ENCODE assay signal across 16 mouse cellular contexts in genomic region chr1:36074968-36075367, GRCm38 (mm10). TPM values are rescaled to one million over a fixed set of nuclear protein-coding genes. Genes with fewer than 3 reads are reported as not detected.
DNase-seq lines count a peak whose midpoint lies in the region; ATAC-seq and TF ChIP-seq lines count a peak whose summit lies in the region.
"Had no signal": no experiment of that assay in that cellular context is flagged by ENCODE, and none has a peak within 500 bp of the region (broad histone marks: within the 10 kb centered on the region; RNA-seq: fewer than 3 reads in every experiment).

No protein-coding gene starts in this region.

- TF ChIP-seq POLR2A in kidney, adult 2 months (IDR thresholded peaks at IDR 0.05; ENCODE audit: low read depth, low read length) = no peak
- no peak for TF ChIP-seq POLR2A in small intestine, adult 2 months (IDR thresholded peaks at IDR 0.05; ENCODE audit: low read depth, low read length)

- no peak overlapping the region for H3K27ac ChIP-seq in heart, embryonic 12.5 days (ENCODE audit: poor library complexity, severe bottlenecking)
- H3K27ac ChIP-seq in heart, embryonic 11.5 days (ENCODE audit: low read depth, low read length) = no peak overlapping the region
- H3K27ac ChIP-seq in kidney, adult 2 months (ENCODE audit: insufficient read depth, low read depth, low read length) = peak overlapping the region; percentile 91
- H3K27ac ChIP-seq in small intestine, adult 2 months (ENCODE audit: insufficient read depth, low read depth, low read length) = peak overlapping the region; percentile 91
- H3K27ac ChIP-seq: macrophage; neural tube, embryonic 12.5 days had no signal

- TF ChIP-seq CTCF in kidney, adult 2 months (conservative IDR thresholded peaks at IDR 0.05; ENCODE audit: insufficient read depth, insufficient read length, low read depth, low read length) = no peak
- TF ChIP-seq CTCF in small intestine, adult 2 months (IDR thresholded peaks at IDR 0.05; ENCODE audit: extremely low read depth, insufficient read length, insufficient replicate concordance, low read depth, low read length) = no peak

- peaks cover 91% of the 10 kb centered on the region for H3K4me1 ChIP-seq in heart, embryonic 12.5 days (replicated peaks)
- peaks cover 52% of the 10 kb centered on the region for H3K4me1 ChIP-seq in heart, embryonic 11.5 days (ENCODE audit: control insufficient read depth, insufficient read depth, low read length)
- peaks cover 81% of the 10 kb centered on the region for H3K4me1 ChIP-seq in kidney, adult 2 months (ENCODE audit: control insufficient read depth, insufficient read depth, low read length)
- peaks cover 86% of the 10 kb centered on the region for H3K4me1 ChIP-seq in small intestine, adult 2 months (ENCODE audit: control insufficient read depth, insufficient read depth, insufficient read length, low read length)

- no peak for ATAC-seq in heart, embryonic 12.5 days (ENCODE audit: insufficient number of reproducible peaks, low FRiP score)
- no peak for ATAC-seq in heart, embryonic 11.5 days (replicated peaks; ENCODE audit: insufficient number of reproducible peaks, low FRiP score, low TSS enrichment)
- ATAC-seq in megakaryocyte progenitor cell, adult 5-6 weeks (replicated peaks; ENCODE audit: poor library complexity) = no peak
- ATAC-seq: forebrain, embryonic 16.5 days had no signal

- H3K9ac ChIP-seq in heart, embryonic 12.5 days = 0 out of 2 replicates have a peak overlapping the region, but pooled peaks have one; percentile 34
- H3K9ac ChIP-seq in heart, embryonic 11.5 days (ENCODE audit: low read depth, low read length) = no peak overlapping the region
- H3K9ac ChIP-seq: neural tube, embryonic 12.5 days had no signal

- H3K4me2 ChIP-seq in heart, embryonic 12.5 days = no peak overlapping the region
- no peak overlapping the region for H3K4me2 ChIP-seq in heart, embryonic 11.5 days
- H3K4me2 ChIP-seq: neural tube, embryonic 12.5 days had no signal

- DNase-seq in kidney, adult 2 months = peak; percentile 93
- peak; percentile 70 to 89 for DNase-seq in kidney, postnatal 25 days
- DNase-seq in cerebellum, adult 8-10 months = no peak
- no peak for DNase-seq in layer of hippocampus, postnatal 14 days (ENCODE audit: low spot score in 2 of 2)
- DNase-seq: adrenal gland, postnatal 36 days; gastrocnemius, postnatal 25 days; lung, adult 2 months; thymus, postnatal 14 days had no signal

- H3K9me3 ChIP-seq in heart, embryonic 12.5 days (replicated peaks) = no peaks in the 10 kb centered on the region
- no peaks in the 10 kb centered on the region for H3K9me3 ChIP-seq in heart, embryonic 11.5 days (replicated peaks; ENCODE audit: control insufficient read depth, low read length)
- H3K9me3 ChIP-seq: neural tube, embryonic 12.5 days had no signal

- H3K36me3 ChIP-seq in heart, embryonic 12.5 days = peaks cover 41% of the 10 kb centered on the region
- H3K36me3 ChIP-seq in heart, embryonic 11.5 days (ENCODE audit: control insufficient read depth, insufficient read depth, low read length) = peaks cover 2% of the 10 kb centered on the region; the same call in 1 of the 2 replicates
- no peaks in the 10 kb centered on the region for H3K36me3 ChIP-seq in kidney, adult 2 months (ENCODE audit: control insufficient read depth, insufficient read depth, low read length)
- H3K36me3 ChIP-seq in small intestine, adult 2 months (ENCODE audit: control insufficient read depth, insufficient read depth, low read length) = peaks cover 13% of the 10 kb centered on the region

- 86% methylated on average over 7 of the region's 7 CpGs for WGBS in heart, embryonic 12.5 days
- 85% methylated on average over 7 of the region's 7 CpGs for WGBS in heart, embryonic 11.5 days (ENCODE audit: insufficient replicate concordance)
- WGBS in kidney, adult 2 months = 32% methylated on average over 7 of the region's 7 CpGs
- 29% methylated on average over 7 of the region's 7 CpGs for WGBS in small intestine, adult 2 months

- H3K4me3 ChIP-seq in heart, embryonic 12.5 days = no peak overlapping the region
- no peak overlapping the region for H3K4me3 ChIP-seq in heart, embryonic 11.5 days (ENCODE audit: low read depth, low read length)
- H3K4me3 ChIP-seq in kidney, adult 2 months (ENCODE audit: insufficient read depth, low read depth, low read length) = no peak overlapping the region
- H3K4me3 ChIP-seq in small intestine, adult 2 months (ENCODE audit: low read depth, low read length) = peak overlapping the region; percentile 27; the same call in 1 of the 2 replicates
- H3K4me3 ChIP-seq: neural tube, embryonic 12.5 days had no signal

- no peaks in the 10 kb centered on the region for H3K27me3 ChIP-seq in heart, embryonic 12.5 days (replicated peaks)
- H3K27me3 ChIP-seq in heart, embryonic 11.5 days (ENCODE audit: control insufficient read depth, insufficient read depth, low read length) = no peaks in the 10 kb centered on the region
- H3K27me3 ChIP-seq in kidney, adult 2 months (replicated peaks; ENCODE audit: control insufficient read depth, insufficient read depth, low read length) = no peaks in the 10 kb centered on the region
- no peaks in the 10 kb centered on the region for H3K27me3 ChIP-seq in small intestine, adult 2 months (ENCODE audit: control insufficient read depth, insufficient read depth, low read length)
- H3K27me3 ChIP-seq: CH12.LX; neural tube, embryonic 12.5 days had no signal

RNA-seq across cellular contexts. Expression of gene Hs6st1, which starts 6.8 kb away (rescaled TPM):
- 13.0 and 15.3 TPM in 2 replicates for polyA plus RNA-seq in heart, embryonic 12.5 days (2016; fragmentation: Nextera tagmentation; extraction: Ambion mirVana)
- polyA plus RNA-seq in heart, embryonic 11.5 days (2014; fragmentation: Nextera tagmentation; extraction: Ambion mirVana) = 10.2 and 12.6 TPM in 2 replicates
- polyA plus RNA-seq in kidney, adult 2 months (2012; rRNA removed) = 123 and 142 TPM in 2 replicates
- polyA plus RNA-seq in small intestine, adult 2 months (2012; rRNA removed) = 33.9 and 53.7 TPM in 2 replicates
- total RNA-seq in megakaryocyte progenitor cell, adult 5-6 weeks (2015) = 12.6 and 17.7 TPM in 2 replicates
- 7.3 and 10.0 TPM in 2 replicates for total RNA-seq in megakaryocyte progenitor cell, adult 5-6 weeks (2017)
- 10 to 100 TPM; 44.3 to 49.6 TPM for total RNA-seq in layer of hippocampus, postnatal 14 days (2021)

Comparison
In these comparisons a context has a peak if more than half of its experiments do, and no peak if none do; other contexts are left out.
1. H3K27ac ChIP-seq: peak in kidney, adult 2 months (single experiment) and small intestine, adult 2 months (single experiment); none in heart, embryonic 12.5 days (single experiment) and heart, embryonic 11.5 days (single experiment).
2. DNase-seq: peak in kidney, adult 2 months (single experiment) and kidney, postnatal 25 days (2 of 2); none in cerebellum, adult 8-10 months (single experiment) and layer of hippocampus, postnatal 14 days (0 of 2).